Mouse (Mus musculus): ENCODE results near the gene Iqck.

DNA sequence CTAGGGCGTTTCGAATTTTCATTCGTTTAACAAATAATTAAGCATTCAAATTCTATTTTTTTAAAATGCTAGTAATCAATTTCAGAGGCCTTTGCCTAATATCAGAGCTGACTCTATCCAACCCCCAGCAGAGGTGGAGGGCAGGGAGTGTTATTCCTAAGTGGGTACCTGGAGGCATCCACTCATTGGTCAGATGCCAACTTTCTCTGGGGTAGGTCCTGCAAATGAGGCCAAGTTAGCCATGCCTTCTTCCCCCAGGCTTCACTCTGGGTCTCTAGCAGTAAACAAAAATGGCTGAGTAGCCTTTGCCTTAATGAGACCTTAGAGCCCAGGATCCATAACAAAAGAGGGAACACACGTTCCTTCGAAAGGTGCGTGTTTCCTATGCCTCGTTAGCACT is 123.6 kb downstream of the Iqck start:
- TF ChIP-seq CTCF (conservative IDR thresholded peaks at IDR 0.05 in 1 of 2, IDR thresholded peaks at IDR 0.05 in 1 of 2; ENCODE audit: low read depth in 2 of 2, low read length in 2 of 2), result no peak
- TF ChIP-seq JUND (conservative IDR thresholded peaks at IDR 0.05; ENCODE audit: low read depth, low read length), result no peak
- TF ChIP-seq USF2 (conservative IDR thresholded peaks at IDR 0.05; ENCODE audit: low read depth, low read length), result no peak
- TF ChIP-seq POLR2A (IDR thresholded peaks at IDR 0.05; ENCODE audit: low read depth, low read length), result no peak
- TF ChIP-seq MAX (IDR thresholded peaks at IDR 0.05; ENCODE audit: low read length), result no peak
